Comparison of ENCODE assay signal across 8 mouse cellular contexts in the genomic region with DNA sequence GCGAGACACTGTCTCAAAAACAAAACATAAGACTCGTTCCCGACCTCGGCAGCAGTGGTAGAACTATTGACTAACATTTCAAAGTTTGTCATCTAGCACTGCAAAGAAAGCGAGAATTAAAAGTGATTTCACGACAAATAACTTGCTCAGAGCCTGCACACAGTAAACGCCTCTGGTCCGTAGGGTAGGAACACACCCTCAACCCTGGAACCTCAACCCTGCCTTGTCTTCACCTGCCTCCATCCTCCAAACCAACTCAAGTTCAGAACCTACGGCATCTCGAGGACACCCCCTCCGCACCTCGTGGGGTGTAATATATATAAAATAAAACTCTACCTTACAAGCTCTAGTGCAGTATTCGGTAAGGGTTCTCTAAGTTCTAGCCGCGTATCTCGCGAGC. TPM values are rescaled to one million over a fixed set of nuclear protein-coding genes. Genes with fewer than 3 reads are reported as not detected.
DNase-seq lines count a peak whose midpoint lies in the region; ATAC-seq and TF ChIP-seq lines count a peak whose summit lies in the region.

No protein-coding gene starts in this region.

- peak overlapping the region; percentile 75 for H3K9ac ChIP-seq in liver, adult 2 months (ENCODE audit: low read depth, low read length)
- H3K9ac ChIP-seq in embryonic facial prominence, embryonic 13.5 days: peak overlapping the region; percentile 79
- H3K9ac ChIP-seq in intestine, embryonic 16.5 days (ENCODE audit: low read depth, low read length): peak overlapping the region; percentile 79
- H3K9ac ChIP-seq in neural tube, embryonic 12.5 days: peak overlapping the region; percentile 44

- TF ChIP-seq CTCF in liver, adult 2 months (IDR thresholded peaks at IDR 0.05; ENCODE audit: low read depth, low read length): no peak

- no peaks in the 10 kb centered on the region for H3K9me3 ChIP-seq in embryonic facial prominence, embryonic 13.5 days
- no peaks in the 10 kb centered on the region for H3K9me3 ChIP-seq in intestine, embryonic 16.5 days (ENCODE audit: control insufficient read depth, low read length)
- no peaks in the 10 kb centered on the region for H3K9me3 ChIP-seq in neural tube, embryonic 12.5 days

- peaks cover 3% of the 10 kb centered on the region; the same call in 1 of the 2 replicates for H3K79me2 ChIP-seq in liver, adult 2 months (ENCODE audit: control insufficient read depth, insufficient read depth, low read length)

- peak; percentile 14 for DNase-seq in liver, adult 2 months (ENCODE audit: extremely low read depth, low read depth, low spot score)
- DNase-seq in liver: no peak
- DNase-seq in retina, embryonic 14.5 days (ENCODE audit: low spot score): no peak

- no peak for TF ChIP-seq POLR2A in liver, adult 2 months (IDR thresholded peaks at IDR 0.05; ENCODE audit: extremely low read depth, insufficient read depth, low read length)

- peaks cover 3% of the 10 kb centered on the region; the same call in 1 of the 2 replicates for H3K4me1 ChIP-seq in liver, adult 2 months (ENCODE audit: control insufficient read depth, insufficient read depth, low read length)
- peaks cover 24% of the 10 kb centered on the region for H3K4me1 ChIP-seq in embryonic facial prominence, embryonic 13.5 days
- peaks cover 15% of the 10 kb centered on the region for H3K4me1 ChIP-seq in intestine, embryonic 16.5 days (ENCODE audit: control insufficient read depth, insufficient read depth, low read length)
- H3K4me1 ChIP-seq in neural tube, embryonic 12.5 days: peaks cover 19% of the 10 kb centered on the region

- H3K4me2 ChIP-seq in embryonic facial prominence, embryonic 13.5 days: peak overlapping the region; percentile 74
- H3K4me2 ChIP-seq in intestine, embryonic 16.5 days (ENCODE audit: low read depth, low read length): peak overlapping the region; percentile 78
- H3K4me2 ChIP-seq in neural tube, embryonic 12.5 days (replicated peaks): peak overlapping the region; percentile 74

- H3K27me3 ChIP-seq in liver, adult 2 months (ENCODE audit: control insufficient read depth, insufficient read depth, low read length): no peaks in the 10 kb centered on the region
- no peaks in the 10 kb centered on the region for H3K27me3 ChIP-seq in embryonic facial prominence, embryonic 13.5 days
- no peaks in the 10 kb centered on the region for H3K27me3 ChIP-seq in intestine, embryonic 16.5 days (replicated peaks; ENCODE audit: control insufficient read depth, insufficient read depth, low read length)
- no peaks in the 10 kb centered on the region for H3K27me3 ChIP-seq in neural tube, embryonic 12.5 days (replicated peaks)

- H3K36me3 ChIP-seq in liver, adult 2 months (ENCODE audit: control insufficient read depth, insufficient read depth, low read length): no peaks in the 10 kb centered on the region
- H3K36me3 ChIP-seq in embryonic facial prominence, embryonic 13.5 days: no peaks in the 10 kb centered on the region
- H3K36me3 ChIP-seq in intestine, embryonic 16.5 days (ENCODE audit: control insufficient read depth, insufficient read depth, low read length): no peaks in the 10 kb centered on the region
- H3K36me3 ChIP-seq in neural tube, embryonic 12.5 days: no peaks in the 10 kb centered on the region; the same call in 1 of the 2 replicates

- no peak for ATAC-seq in embryonic facial prominence, embryonic 13.5 days (ENCODE audit: insufficient number of reproducible peaks, insufficient read depth, low FRiP score, low TSS enrichment, low read depth)
- peak; percentile 45 for ATAC-seq in intestine, embryonic 16.5 days
- no peak; the same call in 1 of the 2 replicates for ATAC-seq in neural tube, embryonic 12.5 days (ENCODE audit: low FRiP score, low read depth)
- no peak for ATAC-seq in CD4-positive, CD25-positive, alpha-beta regulatory T cell, adult 4 months
- ATAC-seq in monocyte, adult 5-6 weeks (replicated peaks; ENCODE audit: insufficient number of reproducible peaks, low FRiP score, low TSS enrichment, poor library complexity, severe bottlenecking): no peak

- H3K27ac ChIP-seq in liver, adult 2 months (replicated peaks; ENCODE audit: insufficient read depth, low read depth, low read length): no peak overlapping the region
- H3K27ac ChIP-seq in embryonic facial prominence, embryonic 13.5 days: no peak overlapping the region
- no peak overlapping the region for H3K27ac ChIP-seq in intestine, embryonic 16.5 days (ENCODE audit: low read length)
- H3K27ac ChIP-seq in neural tube, embryonic 12.5 days: no peak overlapping the region

- WGBS in liver, adult 2 months: 4% methylated on average over 17 of the region's 17 CpGs
- 6% methylated on average over 17 of the region's 17 CpGs for WGBS in embryonic facial prominence, embryonic 13.5 days
- WGBS in intestine, embryonic 16.5 days: 4% methylated on average over 17 of the region's 17 CpGs
- WGBS in neural tube, embryonic 12.5 days: 10% methylated on average over 17 of the region's 17 CpGs

- H3K4me3 ChIP-seq in liver, adult 2 months (ENCODE audit: insufficient read depth, low read depth, low read length): peak overlapping the region; percentile 63
- H3K4me3 ChIP-seq in embryonic facial prominence, embryonic 13.5 days: peak overlapping the region; percentile 77
- H3K4me3 ChIP-seq in intestine, embryonic 16.5 days (ENCODE audit: low read length): peak overlapping the region; percentile 81
- peak overlapping the region; percentile 52 for H3K4me3 ChIP-seq in neural tube, embryonic 12.5 days

RNA-seq across cellular contexts. Expression of a gene that starts 0.4 kb away (rescaled TPM):
- 5.6 and 7.7 TPM in 2 replicates for total RNA-seq in liver, adult 2 months (2014; rRNA removed)
- 9.7 and 12.0 TPM in 2 replicates for polyA plus RNA-seq in liver, adult 2 months (2012; rRNA removed)
- 26.3 and 35.6 TPM in 2 replicates for polyA plus RNA-seq in embryonic facial prominence, embryonic 13.5 days (2015; fragmentation: Nextera tagmentation; extraction: Ambion mirVana)
- polyA plus RNA-seq in intestine, embryonic 16.5 days (2015; fragmentation: Nextera tagmentation; extraction: Ambion mirVana): 23.7 and 24.7 TPM in 2 replicates
- polyA plus RNA-seq in neural tube, embryonic 12.5 days (2016; fragmentation: Nextera tagmentation; extraction: Ambion mirVana): 32.9 and 34.0 TPM in 2 replicates
- 1 to 10 TPM; 7.6 to 8.9 TPM for polyA plus RNA-seq in CD4-positive, CD25-positive, alpha-beta regulatory T cell, adult 4 months (2017; shearing (Covaris generic))
- total RNA-seq in monocyte, adult 5-6 weeks (2017): 10.6 to 30.0 TPM (median 24.7 TPM) in 3 replicates

RNA-seq across cellular contexts. Expression of a gene that starts 15.9 kb away (rescaled TPM):
- 0.09 and 0.27 TPM in 2 replicates for total RNA-seq in liver, adult 2 months (2014; rRNA removed)
- 0.16 and 0.24 TPM in 2 replicates for polyA plus RNA-seq in liver, adult 2 months (2012; rRNA removed)
- polyA plus RNA-seq in embryonic facial prominence, embryonic 13.5 days (2015; fragmentation: Nextera tagmentation; extraction: Ambion mirVana): 0.62 and 0.65 TPM in 2 replicates
- 0.34 and 0.40 TPM in 2 replicates for polyA plus RNA-seq in intestine, embryonic 16.5 days (2015; fragmentation: Nextera tagmentation; extraction: Ambion mirVana)
- polyA plus RNA-seq in neural tube, embryonic 12.5 days (2016; fragmentation: Nextera tagmentation; extraction: Ambion mirVana): 12.1 and 12.6 TPM in 2 replicates
- not detected for polyA plus RNA-seq in CD4-positive, CD25-positive, alpha-beta regulatory T cell, adult 4 months (2017; shearing (Covaris generic))
- total RNA-seq in monocyte, adult 5-6 weeks (2017): not detected in 3 replicates

RNA-seq across cellular contexts. Expression of a gene that starts 38.7 kb away (rescaled TPM):
- total RNA-seq in liver, adult 2 months (2014; rRNA removed): 0.18 and 0.27 TPM in 2 replicates
- 1.7 and 2.0 TPM in 2 replicates for polyA plus RNA-seq in liver, adult 2 months (2012; rRNA removed)
- polyA plus RNA-seq in embryonic facial prominence, embryonic 13.5 days (2015; fragmentation: Nextera tagmentation; extraction: Ambion mirVana): 0.76 and 2.9 TPM in 2 replicates
- polyA plus RNA-seq in intestine, embryonic 16.5 days (2015; fragmentation: Nextera tagmentation; extraction: Ambion mirVana): 101 and 106 TPM in 2 replicates
- polyA plus RNA-seq in neural tube, embryonic 12.5 days (2016; fragmentation: Nextera tagmentation; extraction: Ambion mirVana): 3.9 and 4.7 TPM in 2 replicates
- polyA plus RNA-seq in CD4-positive, CD25-positive, alpha-beta regulatory T cell, adult 4 months (2017; shearing (Covaris generic)): 100 to 1,000 TPM; 246 to 259 TPM
- 88.5 to 148 TPM (median 139 TPM) in 3 replicates for total RNA-seq in monocyte, adult 5-6 weeks (2017)

Comparison
In these comparisons a context has a peak if more than half of its experiments do, and no peak if none do; other contexts are left out.
1. RNA of a gene that starts 38.7 kb away (polyA plus RNA-seq): 246 to 259 TPM in CD4-positive, CD25-positive, alpha-beta regulatory T cell, adult 4 months and 101 to 106 TPM in intestine, embryonic 16.5 days; 3.9 to 4.7 TPM in neural tube, embryonic 12.5 days, 1.7 to 2.0 TPM in liver, adult 2 months and 0.76 to 2.9 TPM in embryonic facial prominence, embryonic 13.5 days; every median in the first group is over 10 times any median in the second.
2. Peak in every context shown above with its lines, with median percentiles within 50 percentile points of each other: H3K4me3 ChIP-seq, H3K9ac ChIP-seq and H3K4me2 ChIP-seq.